Comparison of ENCODE assay signal across 23 mouse cellular contexts in genomic region chr10:32001216-32001753, GRCm38 (mm10).
DNase-seq lines count a peak whose midpoint lies in the region; ATAC-seq and TF ChIP-seq lines count a peak whose summit lies in the region.
"Had no signal": no experiment of that assay in that cellular context is flagged by ENCODE, and none has a peak within 500 bp of the region (broad histone marks: within the 10 kb centered on the region; RNA-seq: fewer than 3 reads in every experiment).

No protein-coding gene starts in this region.

- H3K9ac ChIP-seq in limb, embryonic 12.5 days (replicated peaks): no peak overlapping the region
- no peak overlapping the region for H3K9ac ChIP-seq in neural tube, embryonic 12.5 days
- no peak overlapping the region for H3K9ac ChIP-seq in neural tube, embryonic 15.5 days (replicated peaks)
- H3K9ac ChIP-seq in limb, embryonic 14.5 days (ENCODE audit: low read depth, low read length, severe bottlenecking): no peak overlapping the region
- H3K9ac ChIP-seq: embryonic facial prominence, embryonic 13.5 days; embryonic facial prominence, embryonic 15.5 days; forebrain, embryonic 12.5 days had no signal

- peak; percentile 63 for ATAC-seq in limb, embryonic 12.5 days (ENCODE audit: insufficient number of reproducible peaks, insufficient read depth, low FRiP score, low TSS enrichment, low read depth)
- peak; percentile 13; the same call in 1 of the 2 replicates for ATAC-seq in neural tube, embryonic 12.5 days (ENCODE audit: low FRiP score, low read depth)
- ATAC-seq in neural tube, embryonic 15.5 days (ENCODE audit: low FRiP score): no peak
- peak; percentile 50 for ATAC-seq in limb, embryonic 14.5 days (ENCODE audit: low FRiP score, low read depth)
- ATAC-seq: forebrain, embryonic 14.5 days had no signal

- no peaks in the 10 kb centered on the region for H3K36me3 ChIP-seq in limb, embryonic 12.5 days
- H3K36me3 ChIP-seq in limb, embryonic 10.5 days: no peaks in the 10 kb centered on the region
- H3K36me3 ChIP-seq in neural tube, embryonic 12.5 days: no peaks in the 10 kb centered on the region
- no peaks in the 10 kb centered on the region for H3K36me3 ChIP-seq in neural tube, embryonic 15.5 days
- H3K36me3 ChIP-seq in limb, embryonic 14.5 days (ENCODE audit: control insufficient read depth, insufficient read depth, low read length): no peaks in the 10 kb centered on the region
- H3K36me3 ChIP-seq: embryonic facial prominence, embryonic 13.5 days; embryonic facial prominence, embryonic 15.5 days; forebrain, embryonic 10.5 days; forebrain, embryonic 12.5 days had no signal

- no peaks in the 10 kb centered on the region for H3K27me3 ChIP-seq in limb, embryonic 12.5 days
- no peaks in the 10 kb centered on the region for H3K27me3 ChIP-seq in limb, embryonic 10.5 days (ENCODE audit: low read depth, poor library complexity, severe bottlenecking)
- no peaks in the 10 kb centered on the region for H3K27me3 ChIP-seq in neural tube, embryonic 12.5 days (replicated peaks)
- H3K27me3 ChIP-seq in neural tube, embryonic 15.5 days (replicated peaks): no peaks in the 10 kb centered on the region
- no peaks in the 10 kb centered on the region for H3K27me3 ChIP-seq in limb, embryonic 14.5 days (ENCODE audit: control insufficient read depth, insufficient read depth, low read length)
- H3K27me3 ChIP-seq: embryonic facial prominence, embryonic 13.5 days; embryonic facial prominence, embryonic 15.5 days; forebrain, embryonic 12.5 days had no signal

- no peak overlapping the region for H3K4me2 ChIP-seq in limb, embryonic 12.5 days
- no peak overlapping the region for H3K4me2 ChIP-seq in neural tube, embryonic 12.5 days (replicated peaks)
- no peak overlapping the region for H3K4me2 ChIP-seq in neural tube, embryonic 15.5 days
- no peak overlapping the region for H3K4me2 ChIP-seq in limb, embryonic 14.5 days (replicated peaks; ENCODE audit: low read depth, low read length, severe bottlenecking)
- H3K4me2 ChIP-seq: embryonic facial prominence, embryonic 13.5 days; embryonic facial prominence, embryonic 15.5 days; forebrain, embryonic 12.5 days had no signal

- DNase-seq in limb, embryonic 10.5 days (ENCODE audit: low spot score): no peak
- DNase-seq in limb, embryonic 14.5 days (ENCODE audit: low spot score): no peak
- no peak for DNase-seq in left cerebral cortex, adult 18-20 months (ENCODE audit: low spot score in 2 of 2)
- no peak for DNase-seq in heart, adult 9 months (ENCODE audit: low spot score in 2 of 2)
- DNase-seq: adrenal gland, adult 2 months; adrenal gland, postnatal 10 days; adrenal gland, postnatal 25 days; cerebellum, adult 11 months; cerebellum, adult 18-20 months; cerebellum, adult 8-10 months; cerebellum, adult 9-11 months; cerebellum, postnatal 14 days; cerebellum, postnatal 36 days; embryo, embryonic 11 days had no signal

- H3K4me1 ChIP-seq in limb, embryonic 12.5 days (replicated peaks): no peaks in the 10 kb centered on the region
- no peaks in the 10 kb centered on the region for H3K4me1 ChIP-seq in limb, embryonic 10.5 days
- H3K4me1 ChIP-seq in neural tube, embryonic 12.5 days: no peaks in the 10 kb centered on the region
- H3K4me1 ChIP-seq in neural tube, embryonic 15.5 days: no peaks in the 10 kb centered on the region
- H3K4me1 ChIP-seq in limb, embryonic 14.5 days (ENCODE audit: control insufficient read depth, insufficient read depth, low read length): no peaks in the 10 kb centered on the region
- H3K4me1 ChIP-seq: embryonic facial prominence, embryonic 13.5 days; embryonic facial prominence, embryonic 15.5 days; forebrain, embryonic 10.5 days; forebrain, embryonic 12.5 days had no signal

- no peak for TF ChIP-seq POLR2A in limb, embryonic 14.5 days (IDR thresholded peaks at IDR 0.05; ENCODE audit: borderline replicate concordance, extremely low read depth, insufficient read depth, insufficient read length)

- WGBS in limb, embryonic 12.5 days: 59% methylated on average over 1 of the region's 1 CpGs
- WGBS in limb, embryonic 10.5 days: 92% methylated on average over 1 of the region's 1 CpGs
- 36% methylated on average over 1 of the region's 1 CpGs for WGBS in neural tube, embryonic 12.5 days
- 27% methylated on average over 1 of the region's 1 CpGs for WGBS in neural tube, embryonic 15.5 days
- 46% methylated on average over 1 of the region's 1 CpGs for WGBS in limb, embryonic 14.5 days

- H3K27ac ChIP-seq in limb, embryonic 12.5 days: no peak overlapping the region
- H3K27ac ChIP-seq in limb, embryonic 10.5 days: no peak overlapping the region
- H3K27ac ChIP-seq in neural tube, embryonic 12.5 days: no peak overlapping the region
- H3K27ac ChIP-seq in neural tube, embryonic 15.5 days (replicated peaks): no peak overlapping the region
- no peak overlapping the region for H3K27ac ChIP-seq in limb, embryonic 14.5 days (replicated peaks; ENCODE audit: low read depth, low read length)
- H3K27ac ChIP-seq: embryonic facial prominence, embryonic 13.5 days; embryonic facial prominence, embryonic 15.5 days; forebrain, embryonic 10.5 days; forebrain, embryonic 12.5 days had no signal

- no peaks in the 10 kb centered on the region for H3K9me3 ChIP-seq in limb, embryonic 12.5 days
- no peaks in the 10 kb centered on the region for H3K9me3 ChIP-seq in limb, embryonic 10.5 days (replicated peaks)
- no peaks in the 10 kb centered on the region for H3K9me3 ChIP-seq in neural tube, embryonic 12.5 days
- no peaks in the 10 kb centered on the region for H3K9me3 ChIP-seq in neural tube, embryonic 15.5 days (replicated peaks)
- no peaks in the 10 kb centered on the region for H3K9me3 ChIP-seq in limb, embryonic 14.5 days (ENCODE audit: control insufficient read depth, low read length)
- H3K9me3 ChIP-seq: embryonic facial prominence, embryonic 13.5 days; embryonic facial prominence, embryonic 15.5 days; forebrain, embryonic 10.5 days; forebrain, embryonic 12.5 days had no signal

- H3K4me3 ChIP-seq in limb, embryonic 12.5 days (replicated peaks): no peak overlapping the region
- no peak overlapping the region for H3K4me3 ChIP-seq in limb, embryonic 10.5 days
- no peak overlapping the region for H3K4me3 ChIP-seq in neural tube, embryonic 12.5 days
- no peak overlapping the region for H3K4me3 ChIP-seq in neural tube, embryonic 15.5 days (replicated peaks)
- no peak overlapping the region for H3K4me3 ChIP-seq in limb, embryonic 14.5 days (replicated peaks; ENCODE audit: low read length)
- H3K4me3 ChIP-seq: embryonic facial prominence, embryonic 13.5 days; embryonic facial prominence, embryonic 15.5 days; erythroblast, embryonic 14.5 days; forebrain, embryonic 10.5 days; forebrain, embryonic 12.5 days had no signal
